Mouse (Mus musculus): ENCODE measurements around the gene Tmf1. TPM values are rescaled to one million over a fixed set of nuclear protein-coding genes. Genes with fewer than 3 reads are reported as not detected.

The Tmf1 gene
- polyA plus RNA-seq, 1 experiment from 2014 or later: 33.1 TPM

Other genes starting within 250 kb of the Tmf1 start
- gene Fam19a4, start 118.7 kb downstream of the Tmf1 start, polyA plus RNA-seq (2015; fragmentation: Nextera tagmentation; extraction: Ambion mirVana): 0.32 and 0.33 TPM in 2 replicates
- 24.4 and 27.4 TPM in 2 replicates for gene Eogt, start 29.9 kb downstream of the Tmf1 start, polyA plus RNA-seq (2015; fragmentation: Nextera tagmentation; extraction: Ambion mirVana)
- 79.3 and 81.9 TPM in 2 replicates for gene Uba3, start 26.5 kb upstream of the Tmf1 start, polyA plus RNA-seq (2015; fragmentation: Nextera tagmentation; extraction: Ambion mirVana)
- 61.1 and 62.3 TPM in 2 replicates for gene Arl6ip5, start 31.6 kb upstream of the Tmf1 start, polyA plus RNA-seq (2015; fragmentation: Nextera tagmentation; extraction: Ambion mirVana)
- gene Lmod3, start 73.6 kb upstream of the Tmf1 start, polyA plus RNA-seq (2015; fragmentation: Nextera tagmentation; extraction: Ambion mirVana): 0.30 and 0.42 TPM in 2 replicates

All from lung, embryonic 15.5 days (tissue).